Mouse (Mus musculus): ENCODE measurements around the gene Cdkal1. TPM values are rescaled to one million over a fixed set of nuclear protein-coding genes. Genes with fewer than 3 reads are reported as not detected.

The Cdkal1 gene
- total RNA-seq, 2 experiments from 2014 or later: 29.2 to 32.1 TPM

GRCm38 (mm10) chr13:29162444-29162843 is 693.0 kb downstream of the Cdkal1 start:
- peak; percentile 47 to 49 for DNase-seq
- intact Hi-C loops (cut with DNase I): no loop called here

GRCm38 (mm10) chr13:29161436-29161835 is 694.0 kb downstream of the Cdkal1 start:
- no peak for DNase-seq

GRCm38 (mm10) chr13:29156703-29157102 is 698.8 kb downstream of the Cdkal1 start:
- intact Hi-C loops (cut with DNase I): no loop called here
- no peak for DNase-seq

More at GRCm38 (mm10) chr13:29161436-29161835, 694.0 kb downstream of the Cdkal1 start:
- intact Hi-C loops (cut with DNase I): no loop called here

GRCm38 (mm10) chr13:29155297-29155696 is 700.2 kb downstream of the Cdkal1 start:
- DNase-seq: no peak
- intact Hi-C loops (cut with DNase I): no loop called here

GRCm38 (mm10) chr13:29150120-29150519 is 705.4 kb downstream of the Cdkal1 start:
- intact Hi-C loops (cut with DNase I): no loop called here

GRCm38 (mm10) chr13:29149404-29149803 is 706.1 kb downstream of the Cdkal1 start:
- DNase-seq: peak; percentile 10 to 18
- intact Hi-C loops (cut with DNase I): no loop called here

More at GRCm38 (mm10) chr13:29150120-29150519, 705.4 kb downstream of the Cdkal1 start:
- no peak for DNase-seq

- intact Hi-C loops (cut with DNase I): no loop called here
- DNase-seq: no peak
Measured at GRCm38 (mm10) chr13:29148616-29149015, 706.9 kb downstream of the Cdkal1 start.

Other genes with a start within 250 kb of the Cdkal1 start
- gene E2f3, start 130.4 kb upstream of the Cdkal1 start, total RNA-seq (2021): 10 to 100 TPM; 12.0 to 13.4 TPM

Measured in heart, postnatal 10 days (tissue).